Mouse (Mus musculus): ENCODE measurements around the gene Anxa7. TPM values are rescaled to one million over a fixed set of nuclear protein-coding genes. Genes with fewer than 3 reads are reported as not detected.
A peak's percentile ranks its signal among the peaks of the same experiment; 100 is the strongest.

The Anxa7 gene
- polyA plus RNA-seq (2012; rRNA removed), result 36.5 and 44.8 TPM in 2 replicates

DNA sequence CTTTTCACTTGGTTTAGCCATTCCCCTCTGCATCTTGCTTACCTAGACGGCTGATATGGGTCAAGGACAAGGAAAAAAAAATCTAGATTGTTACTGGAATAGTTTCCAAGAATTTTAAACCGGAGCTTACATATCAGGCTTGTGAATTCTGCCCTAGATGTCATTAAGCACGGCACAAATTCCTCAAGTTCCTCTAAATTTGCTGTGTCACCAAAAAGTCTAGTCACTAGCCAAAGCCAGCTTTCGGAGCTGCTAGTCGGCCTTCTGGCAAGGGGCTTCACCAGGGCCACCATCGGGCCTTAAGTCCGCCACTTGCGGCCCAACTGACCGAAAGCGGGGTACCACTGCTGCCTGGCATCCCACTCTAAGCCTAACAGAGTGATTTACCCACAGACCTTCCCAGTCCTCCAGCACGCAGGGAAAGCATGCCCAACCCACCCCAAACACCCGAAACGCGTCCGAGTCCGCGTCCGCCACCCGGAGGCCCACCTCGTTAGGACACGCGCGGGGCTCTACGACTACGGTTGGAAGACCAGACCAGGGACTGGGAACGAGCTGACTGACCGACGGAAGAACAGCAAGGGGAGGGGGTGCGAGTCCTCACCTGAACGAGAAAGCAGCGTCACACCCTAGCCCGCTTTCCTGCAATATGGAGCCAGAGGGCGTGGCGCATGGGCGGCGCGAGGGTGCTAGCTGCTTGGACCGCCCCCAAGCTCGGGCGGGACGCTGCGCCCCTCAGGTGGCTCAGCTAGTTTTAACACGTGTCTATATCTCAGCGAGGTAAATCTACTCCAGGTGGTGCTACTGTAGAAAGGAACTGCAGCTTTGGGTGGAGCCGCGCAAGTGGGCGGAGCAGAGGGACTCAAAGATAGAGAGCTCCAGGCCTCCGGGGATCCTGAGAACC is at the start of gene Anxa7:
Anxa7 (minus strand) TSS at position 843 of the 904 bp plus-strand sequence.
- Histone ChIP-seq H3K27ac (ENCODE audit: insufficient read depth, low read length) (peak within 1 kb of the TSS; percentile 73), H3K36me3 (ENCODE audit: control insufficient read depth, insufficient read depth, low read length) (no peaks in the 10 kb centered on the region), H3K4me1 (ENCODE audit: control insufficient read depth, insufficient read depth, insufficient read length) (peaks cover 3% of the 10 kb centered on the region), H3K4me3 (ENCODE audit: extremely low read depth, insufficient read depth, insufficient read length) (peak within 1 kb of the TSS; percentile 99), H3K27me3 (ENCODE audit: control insufficient read depth, insufficient read depth, low read length) (no peaks in the 10 kb centered on the region)
- TF ChIP-seq CTCF (IDR thresholded peaks at IDR 0.05; ENCODE audit: extremely low read depth, insufficient read depth, insufficient read length, insufficient replicate concordance) (peak; percentile 6; the same call in 1 of the 2 replicates), POLR2A (IDR thresholded peaks at IDR 0.05; ENCODE audit: low read depth, low read length) (peak; percentile 19; the same call in 1 of the 2 replicates)
- DNase-seq (ENCODE audit: low read depth in 1 of 2, low spot score in 2 of 2), result peak; percentile 47 to 68
- under 1% methylated on average over 48 of the region's 48 CpGs for WGBS

DNA sequence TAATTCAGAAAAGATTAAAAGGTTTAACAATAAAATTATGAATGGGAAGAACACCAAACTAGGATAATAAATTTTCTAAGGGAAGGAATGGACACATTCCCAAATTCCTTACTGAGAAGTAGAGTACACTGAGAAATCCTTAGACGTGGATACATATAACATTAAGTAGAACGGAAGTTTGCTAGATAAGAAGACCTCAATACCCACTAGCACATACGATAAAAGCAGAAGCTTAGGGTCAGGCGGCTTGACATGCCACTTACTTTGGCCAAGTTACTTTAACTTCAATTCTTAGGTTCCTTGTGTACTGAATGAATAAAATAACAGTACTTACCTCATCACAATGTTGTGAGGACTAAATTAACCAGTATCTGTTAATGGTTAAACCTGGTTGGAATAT is 49.7 kb upstream of the Anxa7 start:
- TF ChIP-seq CTCF (IDR thresholded peaks at IDR 0.05; ENCODE audit: extremely low read depth, insufficient read depth, insufficient read length, insufficient replicate concordance) (no peak), POLR2A (IDR thresholded peaks at IDR 0.05; ENCODE audit: low read depth, low read length) (no peak)
- Histone ChIP-seq H3K4me3 (ENCODE audit: extremely low read depth, insufficient read depth, insufficient read length) (no peak overlapping the region), H3K27ac (ENCODE audit: insufficient read depth, low read length) (no peak overlapping the region), H3K27me3 (ENCODE audit: control insufficient read depth, insufficient read depth, low read length) (no peaks in the 10 kb centered on the region), H3K4me1 (ENCODE audit: control insufficient read depth, insufficient read depth, insufficient read length) (no peaks in the 10 kb centered on the region), H3K36me3 (ENCODE audit: control insufficient read depth, insufficient read depth, low read length) (peaks cover 1% of the 10 kb centered on the region)
- DNase-seq (ENCODE audit: low read depth in 1 of 2, low spot score in 2 of 2), result no peak
- 85% methylated on average over 4 of the region's 4 CpGs for WGBS

- H3K36me3 ChIP-seq (ENCODE audit: control insufficient read depth, insufficient read depth, low read length), result peaks cover 11% of the 10 kb centered on the region
- no peaks in the 10 kb centered on the region for H3K4me1 ChIP-seq (ENCODE audit: control insufficient read depth, insufficient read depth, insufficient read length)
- no peak overlapping the region for H3K4me3 ChIP-seq (ENCODE audit: extremely low read depth, insufficient read depth, insufficient read length)
- 98% methylated on average over 2 of the region's 2 CpGs for whole genome bisulfite sequencing
- no peak for DNase-seq (ENCODE audit: low read depth in 1 of 2, low spot score in 2 of 2)
- H3K27ac ChIP-seq (ENCODE audit: insufficient read depth, low read length), result no peak overlapping the region
- TF ChIP-seq POLR2A (IDR thresholded peaks at IDR 0.05; ENCODE audit: low read depth, low read length) (no peak), CTCF (IDR thresholded peaks at IDR 0.05; ENCODE audit: extremely low read depth, insufficient read depth, insufficient read length, insufficient replicate concordance) (no peak)
- H3K27me3 ChIP-seq (ENCODE audit: control insufficient read depth, insufficient read depth, low read length), result no peaks in the 10 kb centered on the region
These were observed 40.2 kb upstream of the Anxa7 start for GRCm38 (mm10) chr14:20520179-20520578.

DNA sequence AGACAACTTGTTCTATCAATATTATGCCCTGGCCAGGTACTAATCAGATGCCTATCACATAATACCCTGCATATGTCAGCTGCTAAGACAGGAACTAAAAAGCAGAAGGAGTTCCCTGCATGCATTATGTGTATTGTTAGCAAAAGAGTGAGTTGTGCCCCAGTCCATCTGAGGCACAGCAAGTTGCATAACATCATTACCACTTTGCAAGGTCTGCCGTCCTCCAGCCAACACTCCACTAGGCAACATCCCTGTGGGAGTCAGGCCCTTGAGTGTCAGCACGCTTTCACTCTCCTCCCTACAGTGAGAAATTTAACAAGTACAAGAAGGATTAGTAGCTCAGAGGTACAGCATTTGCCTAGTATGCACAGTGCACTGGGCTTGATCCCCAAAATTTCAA is 28.5 kb upstream of the Anxa7 start:
- H3K27ac ChIP-seq (ENCODE audit: insufficient read depth, low read length), result no peak overlapping the region
- no peak overlapping the region for H3K4me3 ChIP-seq (ENCODE audit: extremely low read depth, insufficient read depth, insufficient read length)
- H3K4me1 ChIP-seq (ENCODE audit: control insufficient read depth, insufficient read depth, insufficient read length), result no peaks in the 10 kb centered on the region
- no peak for DNase-seq (ENCODE audit: low read depth in 1 of 2, low spot score in 2 of 2)
- peaks cover 5% of the 10 kb centered on the region for H3K36me3 ChIP-seq (ENCODE audit: control insufficient read depth, insufficient read depth, low read length)
- no peaks in the 10 kb centered on the region for H3K27me3 ChIP-seq (ENCODE audit: control insufficient read depth, insufficient read depth, low read length)
- TF ChIP-seq CTCF (IDR thresholded peaks at IDR 0.05; ENCODE audit: extremely low read depth, insufficient read depth, insufficient read length, insufficient replicate concordance) (no peak), POLR2A (IDR thresholded peaks at IDR 0.05; ENCODE audit: low read depth, low read length) (no peak)
- 90% methylated on average over 2 of the region's 2 CpGs for WGBS

GRCm38 (mm10) chr14:20502966-20503365 is 23.0 kb upstream of the Anxa7 start:
- Histone ChIP-seq H3K4me3 (ENCODE audit: extremely low read depth, insufficient read depth, insufficient read length) (no peak overlapping the region), H3K36me3 (ENCODE audit: control insufficient read depth, insufficient read depth, low read length) (peaks cover 7% of the 10 kb centered on the region), H3K27ac (ENCODE audit: insufficient read depth, low read length) (no peak overlapping the region), H3K27me3 (ENCODE audit: control insufficient read depth, insufficient read depth, low read length) (no peaks in the 10 kb centered on the region), H3K4me1 (ENCODE audit: control insufficient read depth, insufficient read depth, insufficient read length) (peaks cover 4% of the 10 kb centered on the region; the same call in 1 of the 2 replicates)
- TF ChIP-seq POLR2A (IDR thresholded peaks at IDR 0.05; ENCODE audit: low read depth, low read length) (no peak), CTCF (IDR thresholded peaks at IDR 0.05; ENCODE audit: extremely low read depth, insufficient read depth, insufficient read length, insufficient replicate concordance) (no peak)
- WGBS, result 85% methylated on average over 10 of the region's 10 CpGs
- DNase-seq (ENCODE audit: low read depth in 1 of 2, low spot score in 2 of 2), result no peak

DNA sequence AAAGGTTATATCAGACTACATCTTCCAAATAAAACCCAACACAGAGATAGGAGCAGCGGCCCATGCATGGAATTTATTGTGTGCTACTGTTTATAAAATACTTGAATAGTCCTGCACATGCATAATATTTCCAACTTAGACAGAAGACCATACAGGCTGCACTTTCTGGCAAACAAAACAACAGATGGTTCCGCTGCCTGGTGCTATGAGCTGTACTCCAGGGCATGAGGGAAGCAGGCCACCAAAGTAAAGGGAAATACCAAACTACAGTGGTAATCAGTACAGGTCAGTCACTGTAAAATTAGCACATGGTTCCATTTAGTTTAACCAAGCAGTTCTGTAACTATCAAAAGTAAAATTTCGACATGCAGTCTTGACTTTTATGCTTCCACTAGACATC is 20.0 kb upstream of the Anxa7 start:
- 96% methylated on average over 3 of the region's 3 CpGs for WGBS
- peaks cover 10% of the 10 kb centered on the region for H3K36me3 ChIP-seq (ENCODE audit: control insufficient read depth, insufficient read depth, low read length)

GRCm38 (mm10) chr14:20496603-20497002 is 16.7 kb upstream of the Anxa7 start, which contains the start of gene Mss51:
Gene Mss51, minus strand, starts transcription at chr14:20496901.
- DNase-seq (ENCODE audit: low read depth in 1 of 2, low spot score in 2 of 2), result no peak
- WGBS, result 91% methylated on average over 2 of the region's 2 CpGs
- peaks cover 14% of the 10 kb centered on the region for H3K36me3 ChIP-seq (ENCODE audit: control insufficient read depth, insufficient read depth, low read length)
- H3K27me3 ChIP-seq (ENCODE audit: control insufficient read depth, insufficient read depth, low read length), result no peaks in the 10 kb centered on the region
- no peaks in the 10 kb centered on the region for H3K4me1 ChIP-seq (ENCODE audit: control insufficient read depth, insufficient read depth, insufficient read length)
- no peak within 1 kb of the TSS for H3K4me3 ChIP-seq (ENCODE audit: extremely low read depth, insufficient read depth, insufficient read length)
- TF ChIP-seq CTCF (IDR thresholded peaks at IDR 0.05; ENCODE audit: extremely low read depth, insufficient read depth, insufficient read length, insufficient replicate concordance) (no peak), POLR2A (IDR thresholded peaks at IDR 0.05; ENCODE audit: low read depth, low read length) (no peak)
- H3K27ac ChIP-seq (ENCODE audit: insufficient read depth, low read length), result no peak within 1 kb of the TSS

More for the DNA sequence above, 20.0 kb upstream of the Anxa7 start:
- DNase-seq (ENCODE audit: low read depth in 1 of 2, low spot score in 2 of 2), result no peak
- no peak overlapping the region for H3K27ac ChIP-seq (ENCODE audit: insufficient read depth, low read length)
- no peak for TF ChIP-seq POLR2A (IDR thresholded peaks at IDR 0.05; ENCODE audit: low read depth, low read length)
- TF ChIP-seq CTCF (IDR thresholded peaks at IDR 0.05; ENCODE audit: extremely low read depth, insufficient read depth, insufficient read length, insufficient replicate concordance), result no peak
- peaks cover 4% of the 10 kb centered on the region; the same call in 1 of the 2 replicates for H3K4me1 ChIP-seq (ENCODE audit: control insufficient read depth, insufficient read depth, insufficient read length)
- no peaks in the 10 kb centered on the region for H3K27me3 ChIP-seq (ENCODE audit: control insufficient read depth, insufficient read depth, low read length)
- H3K4me3 ChIP-seq (ENCODE audit: extremely low read depth, insufficient read depth, insufficient read length), result no peak overlapping the region

Measured in spleen, adult 2 months (tissue).